Mouse (Mus musculus) myocyte (in vitro differentiated cells): ENCODE data around the gene 4930451I11Rik. TPM values are rescaled to one million over a fixed set of nuclear protein-coding genes. Genes with fewer than 3 reads are reported as not detected.

Experiments
- H3K27me3 ChIP-seq: one replicate; pipeline ENCODE4 v1.6.1; 2011; ENCODE audit not compliant: control insufficient read depth, insufficient read depth, insufficient read length
- H3K36me3 ChIP-seq: one replicate; pipeline ENCODE4 v1.6.1; 2011; ENCODE audit not compliant: control insufficient read depth, insufficient read depth
- H3K4me2 ChIP-seq: one replicate; pipeline ENCODE4 v1.6.1; 2011; ENCODE audit warnings: low read depth, control low read depth
- H3K4me3 ChIP-seq: one replicate; pipeline ENCODE4 v1.5.1; 2011; ENCODE audit warnings: mild to moderate bottlenecking, control low read depth, moderate library complexity
- H3K79me2 ChIP-seq: one replicate; pipeline ENCODE4 v1.6.1; 2011; ENCODE audit not compliant: control insufficient read depth, insufficient read depth
- H3ac ChIP-seq: one replicate; pipeline ENCODE4 v1.6.1; 2011; ENCODE audit not compliant: control insufficient read depth, insufficient read length
- CEBPB ChIP-seq: IDR thresholded peaks from 2 replicates; pipeline ENCODE4 v1.6.1; 2011; ENCODE audit warnings: mild to moderate bottlenecking, moderate library complexity; ENCODE audit not compliant: poor library complexity, insufficient read depth, severe bottlenecking
- E2F4 ChIP-seq: IDR thresholded peaks from one replicate; pipeline ENCODE4 v1.6.1; 2011; ENCODE audit warnings: mild to moderate bottlenecking, control low read depth, moderate library complexity; ENCODE audit not compliant: insufficient read depth
- MAX ChIP-seq: IDR thresholded peaks from one replicate; pipeline ENCODE4 v1.6.1; 2011; ENCODE audit warnings: low read depth, mild to moderate bottlenecking, control low read depth
- MYOD1 ChIP-seq, 3 experiments: IDR thresholded peaks; one replicate each; pipeline ENCODE4 v1.6.1; 2011; ENCODE audit warnings: control low read depth in 2 of 3, low read depth in 2 of 3, mild to moderate bottlenecking in 2 of 3, moderate library complexity in 1 of 3; ENCODE audit not compliant: insufficient read length in 2 of 3, control insufficient read depth in 1 of 3
- MYOG ChIP-seq, 3 experiments: IDR thresholded peaks; one replicate each; pipeline ENCODE4 v1.6.1; 2011; ENCODE audit warnings: control low read depth in 2 of 3, low read depth in 2 of 3, mild to moderate bottlenecking in 2 of 3; ENCODE audit not compliant: insufficient read length in 2 of 3, control insufficient read depth in 1 of 3, insufficient read depth in 1 of 3
- POLR2A ChIP-seq: IDR thresholded peaks from one replicate; pipeline ENCODE4 v1.6.1; 2011; ENCODE audit warnings: low read depth, mild to moderate bottlenecking, control low read depth, moderate library complexity; ENCODE audit not compliant: insufficient read length
- POLR2AphosphoS2 ChIP-seq: IDR thresholded peaks from one replicate; pipeline ENCODE4 v1.6.1; 2011; ENCODE audit warnings: low read depth, control low read depth; ENCODE audit not compliant: insufficient read length
- REST ChIP-seq: IDR thresholded peaks from one replicate; pipeline ENCODE4 v1.6.1; 2011; ENCODE audit warnings: mild to moderate bottlenecking, control low read depth, moderate library complexity; ENCODE audit not compliant: insufficient read depth, insufficient read length
- SRF ChIP-seq: IDR thresholded peaks from one replicate; pipeline ENCODE4 v1.6.1; 2011; ENCODE audit warnings: low read depth; ENCODE audit not compliant: control insufficient read depth, insufficient read length
- TCF12 ChIP-seq: IDR thresholded peaks from one replicate; pipeline ENCODE4 v1.6.1; 2011; ENCODE audit warnings: mild to moderate bottlenecking, control low read depth; ENCODE audit not compliant: poor library complexity, insufficient read depth, severe bottlenecking
- TCF3 ChIP-seq: IDR thresholded peaks from one replicate; pipeline ENCODE4 v1.6.1; 2011; ENCODE audit warnings: low read depth, control low read depth; ENCODE audit not compliant: insufficient read length
- USF1 ChIP-seq: IDR thresholded peaks from one replicate; pipeline ENCODE4 v1.6.1; 2011; ENCODE audit warnings: low read depth, mild to moderate bottlenecking, control low read depth, moderate library complexity
- polyA plus RNA-seq: library from polyadenylated mRNA; unstranded; fragments of >200 nt; fragmentation: generic; extraction: Trizol; gene quantifications from one replicate; pipeline ENCODE4 v1.2.1, GENCODE M21; 2012; ENCODE audit warnings: missing spikeins

4930451I11Rik gene
- polyA plus RNA-seq, 1 experiment = not detected

DNA sequence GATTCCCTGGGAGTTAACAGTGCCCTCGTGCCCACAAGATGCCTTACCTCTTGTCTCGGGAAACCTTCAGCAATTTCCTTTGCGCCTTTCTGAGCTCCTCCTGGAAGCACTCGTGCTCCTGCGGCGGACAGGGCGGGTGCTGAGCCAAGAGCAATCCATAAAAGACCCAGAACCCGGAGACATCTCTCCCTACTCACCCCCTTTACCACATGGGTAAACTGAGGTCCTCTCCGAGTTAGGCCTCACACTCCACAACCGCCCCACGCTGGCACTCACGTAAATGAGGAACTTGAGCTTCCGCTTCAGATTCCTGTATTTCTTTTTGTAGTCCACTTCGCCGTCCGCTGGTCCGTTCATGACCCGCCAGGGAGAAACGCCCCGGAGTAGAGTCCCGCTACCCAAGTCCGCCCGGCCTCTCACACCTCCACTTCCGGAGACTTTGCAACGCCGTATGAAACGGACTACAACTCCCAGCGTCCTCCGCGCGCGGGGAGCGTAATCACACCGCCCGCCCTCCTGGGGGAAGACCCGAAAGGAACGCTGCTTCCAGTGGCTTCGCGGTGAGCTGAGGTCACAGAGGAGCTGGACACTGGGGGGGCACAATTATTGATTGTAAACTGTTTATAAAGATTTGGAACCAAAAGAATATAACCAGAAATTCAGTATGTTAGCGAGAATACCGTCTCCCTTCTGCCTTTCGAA lies 30.1 kb upstream of the 4930451I11Rik start, which contains the start of gene Hirip3:
Gene Hirip3 (plus strand): TSS at position 544 of the 702 bp plus-strand sequence.
- H3ac ChIP-seq = peak within 1 kb of the TSS; percentile 47
- no peaks in the 10 kb centered on the region for H3K36me3 ChIP-seq
- H3K27me3 ChIP-seq = no peaks in the 10 kb centered on the region
- TF ChIP-seq CEBPB (no peak), TCF3 (no peak), POLR2A (peak; percentile 77), USF1 (no peak), SRF (no peak), POLR2AphosphoS2 (peak; percentile 81), TCF12 (no peak), REST (no peak), MYOG (IDR thresholded peaks at IDR 0.05; ENCODE audit: control insufficient read depth in 1 of 3, insufficient read depth in 1 of 3, insufficient read length in 2 of 3, low read depth in 2 of 3) (no peak)
- H3K4me3 ChIP-seq = peak within 1 kb of the TSS; percentile 89
- peak within 1 kb of the TSS; percentile 92 for H3K4me2 ChIP-seq
- H3K79me2 ChIP-seq = peaks cover 12% of the 10 kb centered on the region

- Histone ChIP-seq H3K79me2 (peaks cover 12% of the 10 kb centered on the region), H3K4me2 (peak overlapping the region; percentile 87), H3K27me3 (no peaks in the 10 kb centered on the region), H3K36me3 (no peaks in the 10 kb centered on the region), H3K4me3 (peak overlapping the region; percentile 89), H3ac (peak overlapping the region; percentile 47)
- TF ChIP-seq POLR2A = no peak
- TF ChIP-seq SRF = no peak
- no peak for TF ChIP-seq USF1
- no peak for TF ChIP-seq MYOG (IDR thresholded peaks at IDR 0.05; ENCODE audit: control insufficient read depth in 1 of 3, insufficient read depth in 1 of 3, insufficient read length in 2 of 3, low read depth in 2 of 3)
- TF ChIP-seq MAX = no peak
- no peak for TF ChIP-seq TCF3
- TF ChIP-seq CEBPB = no peak
These were observed 29.5 kb upstream of the 4930451I11Rik start for GRCm38 (mm10) chr7:126860987-126861386.

GRCm38 (mm10) chr7:126856741-126857420 lies 25.4 kb upstream of the 4930451I11Rik start:
- Histone ChIP-seq H3K27me3 (no peaks in the 10 kb centered on the region), H3K4me3 (no peak overlapping the region), H3K4me2 (no peak overlapping the region), H3K79me2 (peaks cover 12% of the 10 kb centered on the region), H3ac (no peak overlapping the region), H3K36me3 (peaks cover 8% of the 10 kb centered on the region)
- TF ChIP-seq POLR2A (no peak), MYOG (IDR thresholded peaks at IDR 0.05; ENCODE audit: control insufficient read depth in 1 of 3, insufficient read depth in 1 of 3, insufficient read length in 2 of 3, low read depth in 2 of 3) (no peak), E2F4 (no peak), TCF3 (no peak), USF1 (no peak), REST (no peak), TCF12 (no peak), CEBPB (no peak), POLR2AphosphoS2 (no peak), MYOD1 (IDR thresholded peaks at IDR 0.05; ENCODE audit: control insufficient read depth in 1 of 3, insufficient read length in 2 of 3, low read depth in 2 of 3) (no peak)

- TF ChIP-seq MYOD1 (IDR thresholded peaks at IDR 0.05; ENCODE audit: control insufficient read depth in 1 of 3, insufficient read length in 2 of 3, low read depth in 2 of 3) (no peak), MYOG (IDR thresholded peaks at IDR 0.05; ENCODE audit: control insufficient read depth in 1 of 3, insufficient read depth in 1 of 3, insufficient read length in 2 of 3, low read depth in 2 of 3) (no peak), POLR2AphosphoS2 (no peak), MAX (no peak), TCF3 (no peak), POLR2A (no peak), USF1 (no peak), E2F4 (no peak), SRF (no peak), REST (no peak), TCF12 (no peak), CEBPB (no peak)
- peaks cover 8% of the 10 kb centered on the region for H3K36me3 ChIP-seq
- H3K4me3 ChIP-seq = no peak overlapping the region
These were observed 24.2 kb upstream of the 4930451I11Rik start for GRCm38 (mm10) chr7:126855641-126856040.

More at GRCm38 (mm10) chr7:126855641-126856040, 24.2 kb upstream of the 4930451I11Rik start:
- Histone ChIP-seq H3K4me2 (no peak overlapping the region), H3ac (no peak overlapping the region), H3K79me2 (peaks cover 3% of the 10 kb centered on the region), H3K27me3 (no peaks in the 10 kb centered on the region)
